Mouse (Mus musculus) spleen, postnatal 10 days (tissue): Measurements from ENCODE around the gene Neurl4.
"Not testable (repeated sequence)": the region's sequence is repeated elsewhere in the genome, so short reads cannot be mapped to it uniquely, and the experiment has no call there.

Experiments
- DNase-seq, 2 experiments: peaks; one replicate each; pipeline ENCODE4 v3.0.0; 2021 to 2022; ENCODE audit warnings: low spot score in 2 of 2

Neurl4 gene

DNA sequence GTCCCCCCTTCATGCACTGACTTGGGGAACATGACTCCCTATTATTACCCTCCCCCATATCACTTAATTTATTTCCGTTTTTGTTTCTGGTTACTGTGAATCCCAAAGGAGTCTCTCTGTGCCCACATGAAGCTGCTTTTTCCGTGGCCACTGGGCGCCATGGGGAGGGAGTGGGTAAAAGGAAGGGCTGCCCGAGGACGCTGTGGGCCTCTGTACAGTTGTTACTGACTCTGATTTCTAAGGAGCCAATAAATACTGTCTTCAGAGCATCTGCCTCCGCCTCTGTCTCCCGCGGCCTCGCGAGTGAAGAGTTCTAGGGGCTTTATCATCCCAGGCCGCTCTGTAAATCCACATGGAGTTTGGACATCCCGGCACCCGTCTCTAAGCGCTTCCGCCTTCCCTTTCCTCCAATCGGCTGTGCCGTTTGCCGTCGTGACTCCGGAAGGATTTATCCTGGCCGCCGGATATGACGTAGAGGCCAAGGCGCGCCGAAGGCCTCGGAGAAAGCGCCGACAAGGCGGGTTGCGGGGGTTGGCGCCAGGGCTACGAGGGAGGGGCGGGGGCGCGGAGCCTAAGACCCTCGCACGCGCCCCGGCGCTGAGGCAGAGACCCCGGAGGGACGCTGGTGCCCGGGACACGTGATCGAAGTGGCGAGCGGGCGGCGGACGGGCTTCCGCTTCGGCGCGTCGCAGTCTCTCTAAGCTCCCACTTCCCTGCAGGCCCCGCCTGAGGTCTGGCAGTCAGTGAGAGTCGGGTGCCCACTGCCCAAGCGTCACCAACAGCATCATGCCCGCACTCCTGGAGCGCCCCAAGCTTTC is 12.9 kb downstream of the Neurl4 start, which contains the start of gene Gps2:
TSS of gene Gps2 (plus strand) at position 335 of the 818 bp plus-strand sequence.
- peak; percentile 88 to 93 for DNase-seq

GRCm38 (mm10) chr11:69914372-69914764 is 13.5 kb downstream of the Neurl4 start:
- peak in 1 of 2 experiments; percentile 66 for DNase-seq

- DNase-seq: peak in 1 of 2 experiments; percentile 35
These were observed 14.1 kb downstream of the Neurl4 start for GRCm38 (mm10) chr11:69914917-69915430.

DNA sequence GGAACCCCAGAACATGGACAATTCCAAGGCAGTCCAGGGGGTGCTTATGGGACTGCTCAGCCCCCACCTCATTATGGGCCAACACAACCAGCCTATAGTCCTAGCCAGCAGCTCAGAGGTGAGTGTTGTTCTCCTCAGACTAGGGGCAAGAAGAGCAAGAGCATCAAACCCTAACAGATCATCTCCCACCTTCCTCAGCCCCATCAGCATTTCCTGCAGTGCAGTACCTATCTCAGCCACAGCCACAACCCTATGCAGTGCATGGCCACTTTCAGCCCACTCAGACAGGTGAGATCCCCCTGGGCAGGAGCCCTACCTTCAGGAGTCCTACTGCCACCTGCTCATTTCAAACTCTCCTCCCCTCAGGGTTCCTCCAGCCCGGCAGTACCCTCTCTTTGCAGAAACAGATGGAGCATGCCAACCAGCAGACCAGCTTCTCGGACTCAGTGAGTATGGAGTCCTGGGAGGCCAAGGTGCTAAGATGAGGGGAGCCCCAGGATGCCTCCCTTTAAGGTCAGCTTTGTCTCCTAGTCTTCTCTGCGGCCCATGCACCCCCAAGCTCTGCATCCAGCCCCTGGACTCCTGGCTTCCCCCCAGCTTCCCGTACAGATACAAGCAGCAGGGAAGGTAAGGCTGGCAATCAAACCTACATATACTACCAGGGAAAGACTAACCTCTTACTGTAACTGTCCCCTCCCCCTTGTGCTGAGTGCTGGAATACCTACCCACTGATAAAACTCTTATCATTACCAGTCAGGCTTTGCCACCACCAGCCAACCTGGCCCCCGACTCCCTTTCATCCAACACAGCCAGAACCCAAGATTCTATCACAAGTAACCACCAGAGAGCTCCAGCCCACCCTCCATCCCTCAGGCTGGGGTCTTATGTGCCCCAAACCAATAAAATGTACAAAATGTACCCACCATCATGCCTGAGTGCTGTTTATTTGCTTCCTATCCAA is 15.1 kb downstream of the Neurl4 start:
- peak; percentile 59 to 62 for DNase-seq

DNA sequence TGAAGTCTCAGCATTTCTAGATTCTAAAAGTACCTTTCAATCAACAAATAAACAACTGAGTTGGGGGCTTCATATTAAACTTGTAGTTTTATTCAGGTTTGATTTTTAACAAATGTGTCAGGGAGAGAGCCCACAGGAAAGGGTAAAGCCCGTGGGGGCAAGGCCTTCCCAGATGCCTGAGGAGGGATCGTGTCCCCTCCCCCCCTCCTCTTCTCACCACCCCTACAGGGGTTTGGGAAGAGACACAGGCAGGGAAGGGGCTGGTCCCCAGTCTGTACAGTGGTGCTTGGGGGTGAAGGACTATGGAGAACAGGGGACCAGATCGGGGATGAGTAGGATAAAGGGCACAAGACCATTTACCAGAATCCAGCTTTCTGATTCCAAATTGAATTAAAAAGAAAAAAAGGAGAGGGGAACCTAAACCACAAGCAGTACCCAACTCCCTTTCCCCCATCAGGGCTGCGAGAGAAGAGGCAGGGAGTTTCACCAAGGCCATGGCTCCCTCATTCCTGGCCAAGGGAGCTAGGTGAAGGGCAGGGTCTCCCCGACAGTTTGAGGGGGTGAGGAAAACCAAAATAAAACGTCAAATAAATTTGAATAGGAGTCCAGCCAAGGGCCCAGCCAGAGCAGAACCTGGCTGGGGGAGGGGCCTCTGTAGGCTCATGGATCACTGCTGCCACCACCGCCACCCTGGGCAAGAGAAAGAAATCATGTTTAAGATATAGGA is 15.9 kb downstream of the Neurl4 start:
- DNase-seq: peak in 1 of 2 experiments; percentile 40

DNA sequence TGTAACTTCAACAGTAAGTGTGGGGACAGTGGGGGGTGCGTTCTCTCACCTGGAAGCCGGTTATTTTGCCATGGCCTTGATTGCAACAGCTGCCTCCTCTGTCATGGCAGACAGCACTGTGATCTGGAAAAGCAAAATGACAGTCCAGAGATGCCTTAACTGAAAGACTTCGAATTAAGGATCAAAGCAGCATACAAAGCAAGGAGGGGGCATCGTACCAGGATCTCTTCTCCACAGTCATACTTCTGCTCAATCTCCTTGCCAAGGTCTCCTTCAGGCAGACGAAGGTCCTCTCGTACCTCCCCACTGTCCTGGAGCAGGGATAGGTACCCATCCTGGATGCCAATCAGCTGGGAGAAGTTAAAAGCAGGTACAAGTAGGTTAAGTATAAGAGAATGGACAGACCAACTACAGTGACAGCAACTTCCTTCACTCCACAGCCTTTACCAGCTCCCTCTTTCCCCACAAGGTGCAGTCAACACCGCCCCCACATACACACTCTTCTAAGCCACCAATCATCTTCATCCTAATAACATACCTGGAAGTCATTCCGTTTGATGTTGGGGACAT is 16.6 kb downstream of the Neurl4 start:
- DNase-seq: peak in 1 of 2 experiments; percentile 23

DNA sequence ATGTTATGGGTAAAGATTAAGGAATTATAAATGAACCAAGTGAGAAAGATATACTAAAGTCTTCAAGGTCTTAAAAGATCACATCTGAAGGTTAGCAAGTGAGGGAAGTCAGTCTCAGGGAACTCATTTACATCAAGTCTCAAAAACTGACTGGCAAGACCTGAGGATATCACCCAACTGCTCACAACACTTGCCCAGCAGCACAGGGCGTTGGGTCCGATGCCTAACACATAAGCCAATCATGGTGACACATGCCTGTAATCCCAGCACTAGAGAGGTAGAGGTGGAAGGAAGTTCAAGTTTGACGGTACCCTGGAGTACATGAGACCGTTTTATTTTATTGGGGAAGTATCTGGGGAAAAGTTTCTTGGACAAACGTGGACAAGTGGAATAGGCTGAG is 17.2 kb downstream of the Neurl4 start:
- DNase-seq: no peak

GRCm38 (mm10) chr11:69919053-69919452 is 18.2 kb downstream of the Neurl4 start:
- DNase-seq: peak in 1 of 2 experiments; percentile 31

DNA sequence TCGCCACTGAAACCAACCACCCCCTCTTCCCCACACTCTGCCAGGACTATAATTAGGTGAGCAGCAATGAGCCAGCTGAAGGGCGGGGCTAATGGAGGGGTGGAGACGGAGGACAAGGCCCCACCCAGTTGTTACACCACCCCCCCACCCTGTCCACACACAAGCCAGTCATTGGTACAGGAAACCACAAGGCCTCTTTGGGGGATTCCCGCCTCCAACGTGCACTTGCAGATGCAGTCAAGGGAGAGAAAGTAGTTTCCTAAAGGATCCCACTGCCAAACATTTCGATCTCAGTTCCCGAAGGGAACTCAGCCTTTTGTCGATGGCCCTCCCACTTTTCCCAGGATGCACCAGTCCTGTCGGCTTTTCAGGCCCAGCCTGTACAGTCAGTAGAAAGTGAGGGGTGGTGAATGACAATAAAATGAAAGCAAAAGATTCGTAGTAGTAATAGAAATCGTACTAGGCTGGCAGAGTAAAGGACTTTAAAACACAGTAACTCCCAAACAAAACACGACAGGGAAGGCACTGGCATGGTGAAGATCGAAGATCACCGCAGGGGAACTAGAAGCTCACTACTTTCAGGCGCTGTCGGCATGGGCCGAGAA is 18.9 kb downstream of the Neurl4 start:
- DNase-seq: peak; percentile 88 to 94

- DNase-seq: peak in 1 of 2 experiments; percentile 66
These were observed 19.6 kb downstream of the Neurl4 start for GRCm38 (mm10) chr11:69920266-69921031.

DNA sequence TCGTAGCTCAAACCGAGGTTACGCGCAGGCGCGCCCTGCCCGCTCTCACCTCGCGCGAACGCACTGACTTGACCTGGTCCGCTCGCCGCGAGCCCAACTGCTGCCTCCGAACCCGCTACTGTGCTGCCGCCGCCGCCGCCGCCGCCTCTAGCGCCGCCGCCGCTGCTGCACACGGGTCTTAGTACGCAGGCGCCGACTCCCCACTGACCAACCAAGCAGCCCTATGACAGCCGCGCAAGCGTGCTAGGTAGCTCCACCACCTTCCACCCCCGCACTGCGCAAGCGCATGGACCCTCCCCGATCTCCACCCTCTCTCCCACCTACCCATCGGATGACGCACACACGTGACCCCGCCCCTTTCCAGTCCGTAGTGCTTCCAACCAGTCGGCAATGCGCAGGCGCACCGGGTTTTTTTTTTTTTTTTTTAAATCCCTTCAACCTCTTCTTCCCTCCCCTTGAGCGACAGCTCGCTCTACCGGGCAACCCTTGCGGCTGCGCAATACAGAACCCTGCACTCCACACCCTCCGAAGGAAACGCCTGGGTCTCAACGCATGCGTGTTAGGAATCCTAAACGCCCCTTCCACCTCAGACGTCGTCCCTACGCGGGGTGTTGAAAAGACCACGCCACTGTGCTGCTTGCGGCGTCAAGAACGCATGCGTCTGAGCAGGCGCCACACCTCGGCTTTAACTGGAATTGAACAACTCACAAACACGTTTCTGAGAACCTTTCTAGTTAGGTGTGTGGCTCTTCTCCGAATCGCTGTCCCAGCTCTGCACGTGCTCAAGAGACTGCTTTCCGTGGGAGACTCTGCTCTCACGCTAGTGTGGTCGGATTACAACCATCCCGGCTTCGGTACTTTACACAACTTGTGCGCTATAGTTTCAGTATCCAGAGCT is 20.5 kb downstream of the Neurl4 start, which contains the start of gene Eif5a:
TSS of gene Eif5a (minus strand) at position 845 of the 898 bp plus-strand sequence.
- DNase-seq: peak; percentile 100

- no peak for DNase-seq
These were observed 21.3 kb downstream of the Neurl4 start for GRCm38 (mm10) chr11:69922012-69922756.

DNA sequence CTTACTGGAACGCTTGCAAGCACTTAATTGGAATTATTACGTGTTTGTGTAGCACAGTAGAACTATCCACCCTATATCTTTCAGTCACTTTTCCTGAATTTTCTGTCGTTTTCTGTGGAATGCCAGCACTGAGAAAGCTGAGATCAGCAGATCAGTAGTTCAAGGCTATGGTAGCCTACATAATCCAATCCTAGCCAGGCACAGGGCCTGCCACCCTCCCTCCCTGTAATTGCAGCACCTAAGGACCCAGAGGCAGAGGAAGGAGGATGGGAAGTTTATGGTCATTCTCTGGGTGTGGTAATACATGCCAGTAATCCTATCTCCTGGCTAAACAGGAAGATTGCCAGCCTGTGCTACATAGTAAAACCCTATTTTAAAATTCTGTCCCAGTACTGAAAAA is 21.9 kb downstream of the Neurl4 start:
- DNase-seq: no peak

- no peak for DNase-seq
These were observed 26.6 kb downstream of the Neurl4 start for GRCm38 (mm10) chr11:69927501-69927900.

- no peak for DNase-seq
These were observed 28.8 kb downstream of the Neurl4 start for GRCm38 (mm10) chr11:69929712-69930111.

- DNase-seq: not testable (repeated sequence)
These were observed 29.3 kb downstream of the Neurl4 start for GRCm38 (mm10) chr11:69930176-69930575.

DNA sequence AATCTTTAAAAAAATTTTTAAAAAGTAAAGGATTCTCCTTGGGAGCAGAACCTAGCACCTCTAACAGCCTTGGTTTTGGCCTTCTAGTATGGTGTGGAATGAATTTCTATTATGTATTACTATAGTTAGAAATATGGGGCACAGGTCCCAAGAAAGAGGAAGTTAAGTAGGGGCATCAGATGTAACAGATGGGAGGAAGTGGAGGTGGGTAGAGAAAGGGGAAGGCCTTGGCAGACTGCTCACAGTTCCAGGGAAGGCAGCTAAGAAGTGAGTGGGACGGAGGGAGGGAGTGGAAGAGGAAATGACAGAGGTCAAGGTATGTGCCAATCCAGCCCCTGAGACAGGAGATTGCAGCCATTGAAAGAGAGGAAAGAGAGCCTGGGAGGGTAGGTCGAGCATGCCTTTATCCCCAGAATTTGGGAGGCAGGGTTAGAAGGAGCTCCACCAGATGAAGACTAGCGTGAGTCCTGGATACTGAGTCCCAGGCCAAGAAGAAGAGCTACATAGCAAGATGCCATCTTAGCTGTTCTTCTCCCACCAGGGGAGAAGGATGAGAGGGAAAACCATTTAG is 30.2 kb downstream of the Neurl4 start:
- DNase-seq: no peak

GRCm38 (mm10) chr11:69931769-69932168 is 30.9 kb downstream of the Neurl4 start:
- no peak for DNase-seq
